Mouse (Mus musculus): ENCODE measurements around the gene Rp9. TPM values are rescaled to one million over a fixed set of nuclear protein-coding genes. Genes with fewer than 3 reads are reported as not detected.

Rp9 gene
- polyA plus RNA-seq, 1 experiment from 2014 or later = 65.2 TPM

- Histone ChIP-seq H3K27ac (ENCODE audit: low read depth, low read length) (no peak overlapping the region), H3K36me3 (ENCODE audit: control insufficient read depth, insufficient read depth, low read length) (no peaks in the 10 kb centered on the region), H3K4me1 (ENCODE audit: control insufficient read depth, insufficient read depth, low read depth, low read length) (no peaks in the 10 kb centered on the region), H3K9ac (ENCODE audit: low read depth, low read length) (no peak overlapping the region), H3K4me2 (ENCODE audit: low read length) (no peak overlapping the region), H3K4me3 (ENCODE audit: low read length) (no peak overlapping the region), H3K9me3 (ENCODE audit: control insufficient read depth, low read length) (no peaks in the 10 kb centered on the region), H3K27me3 (replicated peaks; ENCODE audit: control insufficient read depth, insufficient read depth, low read length) (no peaks in the 10 kb centered on the region)
- ATAC-seq = no peak
- 85% methylated on average over 6 of the region's 6 CpGs for WGBS
Observed at GRCm38 (mm10) chr9:22402001-22402400, 67.5 kb downstream of the Rp9 start.

DNA sequence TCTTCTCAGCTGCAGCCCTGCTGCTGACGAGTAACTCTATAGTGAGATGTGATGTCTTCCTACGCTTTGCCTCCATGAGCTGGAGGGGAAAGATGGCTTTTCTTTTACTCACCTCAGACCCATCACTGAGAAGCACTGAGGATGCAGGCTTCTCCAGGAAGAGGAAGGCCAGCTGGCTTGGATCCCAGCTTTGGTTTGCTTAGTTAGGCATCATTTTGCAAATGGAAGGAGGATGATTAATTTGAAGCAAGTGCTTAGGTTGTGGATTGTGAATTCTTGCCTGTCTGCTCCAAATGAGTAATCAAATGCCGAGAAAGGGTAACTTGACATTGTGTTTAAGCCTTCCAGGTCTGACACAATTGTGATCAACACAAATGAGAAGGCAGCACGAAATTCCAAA lies 70.5 kb downstream of the Rp9 start:
- Histone ChIP-seq H3K9me3 (ENCODE audit: control insufficient read depth, low read length) (no peaks in the 10 kb centered on the region), H3K27me3 (replicated peaks; ENCODE audit: control insufficient read depth, insufficient read depth, low read length) (no peaks in the 10 kb centered on the region), H3K4me3 (ENCODE audit: low read length) (no peak overlapping the region), H3K36me3 (ENCODE audit: control insufficient read depth, insufficient read depth, low read length) (no peaks in the 10 kb centered on the region), H3K4me2 (ENCODE audit: low read length) (no peak overlapping the region), H3K4me1 (ENCODE audit: control insufficient read depth, insufficient read depth, low read depth, low read length) (no peaks in the 10 kb centered on the region), H3K27ac (ENCODE audit: low read depth, low read length) (no peak overlapping the region), H3K9ac (ENCODE audit: low read depth, low read length) (no peak overlapping the region)
- no peak for ATAC-seq
- WGBS = 77% methylated on average over 4 of the region's 4 CpGs

DNA sequence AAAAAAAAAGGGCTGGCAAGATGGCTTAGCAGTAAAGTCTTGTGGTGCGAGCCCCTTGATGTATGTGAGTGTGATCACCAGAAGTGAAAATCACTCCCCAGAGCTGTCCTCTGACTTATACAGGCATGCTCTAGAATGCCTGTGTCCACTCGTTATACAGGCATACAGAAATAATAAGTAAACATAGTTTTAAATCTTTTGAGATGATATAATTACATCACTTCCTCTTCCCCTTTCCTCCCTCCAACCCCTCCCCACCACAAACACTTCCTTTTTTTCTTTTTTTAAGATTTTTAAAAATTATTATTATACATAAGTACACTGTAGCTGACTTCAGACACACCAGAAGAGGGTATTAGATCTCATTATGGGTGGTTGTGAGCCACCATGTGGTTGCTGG lies 74.8 kb downstream of the Rp9 start:
- ATAC-seq = no peak
- no peaks in the 10 kb centered on the region for H3K27me3 ChIP-seq (replicated peaks; ENCODE audit: control insufficient read depth, insufficient read depth, low read length)
- no peak overlapping the region for H3K9ac ChIP-seq (ENCODE audit: low read depth, low read length)
- H3K36me3 ChIP-seq (ENCODE audit: control insufficient read depth, insufficient read depth, low read length) = no peaks in the 10 kb centered on the region
- H3K9me3 ChIP-seq (ENCODE audit: control insufficient read depth, low read length) = no peaks in the 10 kb centered on the region
- H3K4me2 ChIP-seq (ENCODE audit: low read length) = no peak overlapping the region
- WGBS = 90% methylated on average over 2 of the region's 2 CpGs
- H3K4me3 ChIP-seq (ENCODE audit: low read length) = no peak overlapping the region
- H3K27ac ChIP-seq (ENCODE audit: low read depth, low read length) = no peak overlapping the region
- no peaks in the 10 kb centered on the region for H3K4me1 ChIP-seq (ENCODE audit: control insufficient read depth, insufficient read depth, low read depth, low read length)

- H3K27me3 ChIP-seq (replicated peaks; ENCODE audit: control insufficient read depth, insufficient read depth, low read length) = no peaks in the 10 kb centered on the region
- ATAC-seq = no peak
- no peak overlapping the region for H3K4me3 ChIP-seq (ENCODE audit: low read length)
- H3K9ac ChIP-seq (ENCODE audit: low read depth, low read length) = no peak overlapping the region
- WGBS = 86% methylated on average over 5 of the region's 5 CpGs
- no peak overlapping the region for H3K27ac ChIP-seq (ENCODE audit: low read depth, low read length)
- H3K36me3 ChIP-seq (ENCODE audit: control insufficient read depth, insufficient read depth, low read length) = no peaks in the 10 kb centered on the region
- peaks cover 5% of the 10 kb centered on the region for H3K4me1 ChIP-seq (ENCODE audit: control insufficient read depth, insufficient read depth, low read depth, low read length)
- no peak overlapping the region for H3K4me2 ChIP-seq (ENCODE audit: low read length)
- no peaks in the 10 kb centered on the region for H3K9me3 ChIP-seq (ENCODE audit: control insufficient read depth, low read length)
Observed at GRCm38 (mm10) chr9:22390390-22390789, 79.2 kb downstream of the Rp9 start.

GRCm38 (mm10) chr9:22389736-22390245 lies 79.8 kb downstream of the Rp9 start:
- peak overlapping the region; percentile 96 for H3K4me2 ChIP-seq (ENCODE audit: low read length)
- H3K9ac ChIP-seq (ENCODE audit: low read depth, low read length) = peak overlapping the region; percentile 82

DNA sequence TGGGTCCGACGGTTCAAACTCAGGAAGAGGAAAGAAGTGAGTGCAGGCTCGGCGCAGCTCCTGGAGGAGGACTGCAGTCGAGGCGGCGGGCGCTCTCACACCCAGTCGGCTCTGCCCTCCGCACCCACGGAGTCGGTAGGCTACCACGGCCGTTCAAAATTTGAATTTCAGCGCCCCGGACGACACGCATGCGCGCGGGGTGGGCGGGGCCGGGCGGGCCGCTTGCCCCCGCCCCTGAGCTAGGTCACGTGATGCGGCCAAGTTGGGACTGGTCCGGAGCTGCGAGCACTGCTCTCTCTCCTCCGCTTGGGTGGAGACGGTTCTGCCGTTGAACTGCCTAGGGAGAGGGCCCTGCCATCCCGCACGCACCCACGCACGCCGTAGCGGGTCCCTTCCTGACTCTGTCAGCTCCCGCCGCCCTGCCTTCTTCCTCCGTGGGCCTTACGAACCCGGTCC lies 80.5 kb downstream of the Rp9 start, which contains the start of gene Anln:
TSS of gene Anln (minus strand) at position 168 of the 456 bp plus-strand sequence.
- no peaks in the 10 kb centered on the region for H3K27me3 ChIP-seq (replicated peaks; ENCODE audit: control insufficient read depth, insufficient read depth, low read length)
- no peaks in the 10 kb centered on the region for H3K9me3 ChIP-seq (ENCODE audit: control insufficient read depth, low read length)
- H3K4me2 ChIP-seq (ENCODE audit: low read length) = peak within 1 kb of the TSS; percentile 96
- peak within 1 kb of the TSS; percentile 82 for H3K9ac ChIP-seq (ENCODE audit: low read depth, low read length)
- WGBS = under 1% methylated on average over 34 of the region's 44 CpGs
- peaks cover 5% of the 10 kb centered on the region for H3K4me1 ChIP-seq (ENCODE audit: control insufficient read depth, insufficient read depth, low read depth, low read length)
- peak; percentile 97 for ATAC-seq
- peak within 1 kb of the TSS; percentile 82 for H3K27ac ChIP-seq (ENCODE audit: low read depth, low read length)
- H3K4me3 ChIP-seq (ENCODE audit: low read length) = peak within 1 kb of the TSS; percentile 63
- no peaks in the 10 kb centered on the region for H3K36me3 ChIP-seq (ENCODE audit: control insufficient read depth, insufficient read depth, low read length)

More at GRCm38 (mm10) chr9:22389736-22390245, 79.8 kb downstream of the Rp9 start:
- ATAC-seq = no peak
- H3K9me3 ChIP-seq (ENCODE audit: control insufficient read depth, low read length) = no peaks in the 10 kb centered on the region
- 69% methylated on average over 6 of the region's 6 CpGs for WGBS
- no peak overlapping the region; the same call in 1 of the 2 replicates for H3K4me3 ChIP-seq (ENCODE audit: low read length)
- H3K27ac ChIP-seq (ENCODE audit: low read depth, low read length) = no peak overlapping the region; the same call in 1 of the 2 replicates
- no peaks in the 10 kb centered on the region for H3K36me3 ChIP-seq (ENCODE audit: control insufficient read depth, insufficient read depth, low read length)
- H3K27me3 ChIP-seq (replicated peaks; ENCODE audit: control insufficient read depth, insufficient read depth, low read length) = no peaks in the 10 kb centered on the region
- H3K4me1 ChIP-seq (ENCODE audit: control insufficient read depth, insufficient read depth, low read depth, low read length) = peaks cover 5% of the 10 kb centered on the region

DNA sequence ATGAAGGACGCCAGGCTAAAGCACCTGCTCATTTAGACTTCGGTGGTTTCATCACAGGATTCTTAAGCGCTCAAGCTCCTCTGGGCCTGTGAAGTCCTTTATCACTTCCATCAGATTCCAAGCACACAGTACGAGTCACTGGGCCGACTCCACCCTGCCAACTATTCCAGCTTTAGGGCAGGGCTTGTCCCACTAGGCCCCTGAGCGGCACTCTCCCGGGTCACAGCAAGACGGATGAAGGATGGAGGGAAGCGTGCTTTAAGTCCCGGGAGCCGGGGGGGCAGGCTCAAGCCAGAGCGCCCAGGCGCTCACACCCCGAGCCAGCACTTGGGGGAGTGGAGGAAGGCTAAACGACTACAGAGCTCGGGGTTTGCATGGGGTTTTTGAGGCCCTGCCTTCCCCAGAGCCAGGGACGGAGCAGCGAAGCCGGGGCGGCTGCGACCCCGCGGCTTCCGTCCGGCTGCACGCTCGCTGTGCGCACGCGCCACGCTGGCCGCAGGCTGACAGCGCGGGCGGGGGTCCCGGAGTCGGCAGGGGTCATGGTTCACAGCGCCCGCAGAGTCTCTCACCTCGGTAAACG lies 81.1 kb downstream of the Rp9 start:
- peak overlapping the region; percentile 82 for H3K9ac ChIP-seq (ENCODE audit: low read depth, low read length)
- under 1% methylated on average over 40 of the region's 41 CpGs for WGBS
- no peaks in the 10 kb centered on the region for H3K9me3 ChIP-seq (ENCODE audit: control insufficient read depth, low read length)
- H3K27ac ChIP-seq (ENCODE audit: low read depth, low read length) = peak overlapping the region; percentile 63
- H3K4me1 ChIP-seq (ENCODE audit: control insufficient read depth, insufficient read depth, low read depth, low read length) = peaks cover 5% of the 10 kb centered on the region
- ATAC-seq = no peak; the same call in none of the 2 replicates
- H3K27me3 ChIP-seq (replicated peaks; ENCODE audit: control insufficient read depth, insufficient read depth, low read length) = no peaks in the 10 kb centered on the region
- no peaks in the 10 kb centered on the region for H3K36me3 ChIP-seq (ENCODE audit: control insufficient read depth, insufficient read depth, low read length)
- H3K4me3 ChIP-seq (ENCODE audit: low read length) = peak overlapping the region; percentile 63
- H3K4me2 ChIP-seq (ENCODE audit: low read length) = peak overlapping the region; percentile 96

- 15% methylated on average over 6 of the region's 6 CpGs for WGBS
- H3K9ac ChIP-seq (ENCODE audit: low read depth, low read length) = peak overlapping the region; percentile 82
Observed at GRCm38 (mm10) chr9:22387901-22388300, 81.6 kb downstream of the Rp9 start.

DNA sequence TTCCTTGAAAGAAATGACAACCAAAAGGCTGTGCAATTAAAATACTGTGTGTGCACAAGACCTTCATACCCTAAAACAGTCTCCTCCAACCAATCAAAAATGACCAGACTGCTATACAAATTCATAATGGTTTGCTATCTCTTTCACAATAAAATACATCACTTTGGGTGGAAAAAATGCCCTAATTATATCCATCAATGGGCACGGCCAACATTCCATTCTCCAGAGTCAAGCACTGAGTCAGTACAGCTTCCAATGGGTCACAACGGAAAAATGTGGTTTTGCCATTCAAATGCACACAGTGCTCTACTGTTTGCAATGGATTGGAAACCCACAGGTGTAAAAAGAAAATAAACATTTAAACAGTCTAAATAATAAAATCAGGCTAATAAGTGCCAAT lies 83.7 kb downstream of the Rp9 start:
- no peak for ATAC-seq
- no peak overlapping the region for H3K4me3 ChIP-seq (ENCODE audit: low read length)
- H3K36me3 ChIP-seq (ENCODE audit: control insufficient read depth, insufficient read depth, low read length) = no peaks in the 10 kb centered on the region
- WGBS = 72% methylated on average over 2 of the region's 2 CpGs
- H3K9me3 ChIP-seq (ENCODE audit: control insufficient read depth, low read length) = no peaks in the 10 kb centered on the region
- H3K4me1 ChIP-seq (ENCODE audit: control insufficient read depth, insufficient read depth, low read depth, low read length) = peaks cover 5% of the 10 kb centered on the region
- H3K27ac ChIP-seq (ENCODE audit: low read depth, low read length) = no peak overlapping the region
- H3K4me2 ChIP-seq (ENCODE audit: low read length) = no peak overlapping the region
- no peaks in the 10 kb centered on the region for H3K27me3 ChIP-seq (replicated peaks; ENCODE audit: control insufficient read depth, insufficient read depth, low read length)
- H3K9ac ChIP-seq (ENCODE audit: low read depth, low read length) = no peak overlapping the region

More at GRCm38 (mm10) chr9:22387901-22388300, 81.6 kb downstream of the Rp9 start:
- ATAC-seq = no peak
- H3K27me3 ChIP-seq (replicated peaks; ENCODE audit: control insufficient read depth, insufficient read depth, low read length) = no peaks in the 10 kb centered on the region
- peak overlapping the region; percentile 96 for H3K4me2 ChIP-seq (ENCODE audit: low read length)
- peak overlapping the region; percentile 63 for H3K4me3 ChIP-seq (ENCODE audit: low read length)
- peaks cover 5% of the 10 kb centered on the region for H3K4me1 ChIP-seq (ENCODE audit: control insufficient read depth, insufficient read depth, low read depth, low read length)
- no peak overlapping the region for H3K27ac ChIP-seq (ENCODE audit: low read depth, low read length)
- H3K9me3 ChIP-seq (ENCODE audit: control insufficient read depth, low read length) = no peaks in the 10 kb centered on the region
- H3K36me3 ChIP-seq (ENCODE audit: control insufficient read depth, insufficient read depth, low read length) = no peaks in the 10 kb centered on the region
